Mouse (Mus musculus): Measurements from ENCODE around the gene Rxfp2. TPM values are rescaled to one million over a fixed set of nuclear protein-coding genes. Genes with fewer than 3 reads are reported as not detected.

Gene Rxfp2
- polyA plus RNA-seq, 1 experiment from 2014 or later, result 0.41 TPM

DNA sequence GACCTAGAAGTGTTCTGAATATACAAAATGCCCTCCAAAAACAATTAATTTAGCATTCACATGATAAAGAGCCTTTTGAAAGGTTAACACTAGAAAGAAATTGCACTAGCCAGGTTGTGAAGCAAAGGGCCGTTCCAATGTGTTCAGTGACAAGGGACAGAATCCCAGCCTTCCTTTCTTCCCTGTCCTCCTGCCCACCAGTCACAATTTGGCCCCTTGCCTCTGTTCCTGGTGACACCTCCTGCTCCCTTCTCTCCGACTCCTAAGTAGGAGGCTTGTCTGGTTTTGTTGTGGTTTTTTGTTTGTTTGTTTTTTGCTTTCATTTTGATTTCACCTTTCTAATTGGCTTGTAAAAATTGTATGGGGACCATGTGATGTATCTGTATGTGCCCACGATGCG lies 3.3 kb downstream of the Rxfp2 start:
- peaks cover 3% of the 10 kb centered on the region; the same call in 1 of the 2 replicates for H3K9me3 ChIP-seq
- H3K4me1 ChIP-seq, result 0 out of 2 replicates have a peak, but pooled peaks cover 7% of the 10 kb centered on the region
- 59% methylated on average over 4 of the region's 4 CpGs for WGBS
- no peak overlapping the region for H3K4me2 ChIP-seq (replicated peaks)
- peaks cover 25% of the 10 kb centered on the region for H3K27me3 ChIP-seq
- H3K9ac ChIP-seq, result no peak overlapping the region
- H3K27ac ChIP-seq, result no peak overlapping the region
- ATAC-seq (ENCODE audit: low FRiP score, low read depth), result no peak
- H3K36me3 ChIP-seq, result no peaks in the 10 kb centered on the region
- H3K4me3 ChIP-seq, result no peak overlapping the region

DNA sequence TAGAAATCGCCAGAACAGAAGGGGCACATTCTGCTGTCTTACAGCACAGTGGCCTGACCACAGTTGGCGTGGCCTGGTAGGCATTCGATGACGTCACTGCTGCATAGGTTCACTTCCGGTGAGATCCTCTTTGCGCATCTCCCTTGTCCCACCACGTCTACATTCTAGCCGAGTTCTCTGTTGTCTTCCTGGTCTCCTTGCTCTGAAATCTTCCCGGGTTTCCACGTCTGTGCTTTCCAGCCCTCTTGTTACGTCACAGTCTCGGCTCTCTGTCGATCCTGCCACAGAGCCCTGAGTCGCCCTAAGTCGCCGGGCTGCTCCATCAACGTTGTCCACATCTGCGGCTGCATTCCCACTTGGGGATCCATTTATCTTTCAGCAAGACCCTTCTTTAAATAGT lies 4.1 kb downstream of the Rxfp2 start:
- H3K4me2 ChIP-seq (replicated peaks), result no peak overlapping the region
- H3K4me3 ChIP-seq, result no peak overlapping the region
- H3K36me3 ChIP-seq, result no peaks in the 10 kb centered on the region
- H3K27me3 ChIP-seq, result peaks cover 24% of the 10 kb centered on the region
- no peak overlapping the region for H3K27ac ChIP-seq
- 0 out of 2 replicates have a peak, but pooled peaks cover 6% of the 10 kb centered on the region for H3K4me1 ChIP-seq
- H3K9ac ChIP-seq, result no peak overlapping the region
- 87% methylated on average over 18 of the region's 18 CpGs for WGBS
- no peak for ATAC-seq (ENCODE audit: low FRiP score, low read depth)
- peaks cover 3% of the 10 kb centered on the region; the same call in 1 of the 2 replicates for H3K9me3 ChIP-seq

DNA sequence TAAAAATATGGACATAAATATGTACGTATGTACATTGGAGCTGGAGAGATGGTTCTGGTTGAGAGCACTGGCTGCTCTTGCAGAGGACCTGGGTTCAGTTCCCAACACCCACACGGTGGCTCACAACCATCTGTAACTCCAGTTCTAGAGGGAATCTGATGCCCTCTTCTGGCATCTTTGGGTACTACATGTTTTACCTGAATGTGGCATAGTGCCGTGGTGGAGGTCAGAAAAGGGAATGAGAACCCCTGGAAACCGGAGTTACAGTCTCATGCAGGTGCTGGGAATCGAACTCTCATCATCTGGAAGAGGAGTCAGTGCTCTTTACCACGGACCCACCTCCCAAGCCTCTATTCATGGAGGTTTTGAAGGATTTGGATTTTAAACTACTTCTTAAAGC lies 5.0 kb downstream of the Rxfp2 start:
- Histone ChIP-seq H3K9me3 (peaks cover 3% of the 10 kb centered on the region; the same call in 1 of the 2 replicates), H3K36me3 (no peaks in the 10 kb centered on the region), H3K4me3 (no peak overlapping the region), H3K9ac (no peak overlapping the region), H3K4me2 (replicated peaks) (no peak overlapping the region), H3K27ac (no peak overlapping the region), H3K4me1 (0 out of 2 replicates have a peak, but pooled peaks cover 6% of the 10 kb centered on the region), H3K27me3 (peaks cover 15% of the 10 kb centered on the region)
- 91% methylated on average over 6 of the region's 6 CpGs for WGBS
- ATAC-seq (ENCODE audit: low FRiP score, low read depth), result no peak

DNA sequence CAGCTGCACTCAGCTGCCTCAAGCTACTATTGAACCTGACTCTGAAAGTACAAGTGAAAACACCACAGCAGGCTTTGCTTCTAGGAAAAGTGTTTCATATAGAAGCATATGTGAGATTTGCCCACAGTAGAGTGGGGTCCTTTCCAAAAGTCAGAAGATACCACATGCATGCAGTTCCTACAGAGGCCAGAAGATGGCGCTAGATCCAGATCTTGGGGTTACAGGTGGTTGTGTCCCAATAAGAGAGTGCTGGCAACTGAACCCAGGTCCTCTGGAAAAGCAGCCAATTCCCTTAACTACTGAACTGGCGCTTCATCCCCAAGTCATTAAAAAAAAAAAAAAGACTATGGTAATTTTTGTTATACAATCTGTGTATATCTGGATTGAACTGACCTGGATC lies 5.7 kb downstream of the Rxfp2 start:
- H3K9ac ChIP-seq, result no peak overlapping the region
- ATAC-seq (ENCODE audit: low FRiP score, low read depth), result no peak
- no peaks in the 10 kb centered on the region for H3K36me3 ChIP-seq
- H3K9me3 ChIP-seq, result peaks cover 3% of the 10 kb centered on the region; the same call in 1 of the 2 replicates
- H3K27ac ChIP-seq, result no peak overlapping the region
- WGBS, result 83% methylated on average over 2 of the region's 2 CpGs
- H3K4me1 ChIP-seq, result 0 out of 2 replicates have a peak, but pooled peaks cover 6% of the 10 kb centered on the region
- peaks cover 9% of the 10 kb centered on the region for H3K27me3 ChIP-seq
- no peak overlapping the region for H3K4me3 ChIP-seq
- no peak overlapping the region for H3K4me2 ChIP-seq (replicated peaks)

DNA sequence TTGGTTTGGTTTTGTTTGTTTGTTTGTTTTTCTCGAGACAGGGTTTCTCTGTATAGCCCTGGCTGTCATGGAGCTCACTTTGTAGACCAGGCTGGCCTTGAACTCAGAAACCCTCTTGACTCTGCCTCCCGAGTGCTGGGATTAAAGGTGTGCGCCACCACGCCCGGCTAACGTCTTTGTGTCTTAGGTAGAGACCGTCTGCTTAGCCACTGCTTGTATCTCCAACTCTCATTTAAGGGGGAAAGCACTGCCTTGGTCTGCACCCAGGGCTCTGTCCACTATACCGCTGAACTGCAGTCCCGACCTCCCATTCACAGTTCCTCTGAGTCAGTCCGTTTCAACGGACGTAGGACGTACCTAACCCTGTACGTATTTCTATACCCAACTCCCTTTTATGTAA lies 6.4 kb downstream of the Rxfp2 start:
- H3K9ac ChIP-seq, result no peak overlapping the region
- H3K27ac ChIP-seq, result no peak overlapping the region
- H3K4me1 ChIP-seq, result 0 out of 2 replicates have a peak, but pooled peaks cover 6% of the 10 kb centered on the region
- no peak overlapping the region for H3K4me2 ChIP-seq (replicated peaks)
- H3K27me3 ChIP-seq, result peaks cover 6% of the 10 kb centered on the region
- no peaks in the 10 kb centered on the region for H3K36me3 ChIP-seq
- no peak for ATAC-seq (ENCODE audit: low FRiP score, low read depth)
- 94% methylated on average over 14 of the region's 14 CpGs for WGBS
- H3K4me3 ChIP-seq, result no peak overlapping the region
- H3K9me3 ChIP-seq, result peaks cover 3% of the 10 kb centered on the region; the same call in 1 of the 2 replicates

- WGBS, result 89% methylated on average over 15 of the region's 15 CpGs
- Histone ChIP-seq H3K27me3 (0 out of 2 replicates have a peak, but pooled peaks cover 3% of the 10 kb centered on the region), H3K9ac (no peak overlapping the region), H3K4me2 (replicated peaks) (no peak overlapping the region), H3K36me3 (no peaks in the 10 kb centered on the region), H3K27ac (no peak overlapping the region), H3K4me3 (no peak overlapping the region), H3K4me1 (0 out of 2 replicates have a peak, but pooled peaks cover 6% of the 10 kb centered on the region), H3K9me3 (peaks cover 3% of the 10 kb centered on the region; the same call in 1 of the 2 replicates)
- no peak for ATAC-seq (ENCODE audit: low FRiP score, low read depth)
Observed at GRCm38 (mm10) chr5:150025326-150025725, 6.9 kb downstream of the Rxfp2 start.

DNA sequence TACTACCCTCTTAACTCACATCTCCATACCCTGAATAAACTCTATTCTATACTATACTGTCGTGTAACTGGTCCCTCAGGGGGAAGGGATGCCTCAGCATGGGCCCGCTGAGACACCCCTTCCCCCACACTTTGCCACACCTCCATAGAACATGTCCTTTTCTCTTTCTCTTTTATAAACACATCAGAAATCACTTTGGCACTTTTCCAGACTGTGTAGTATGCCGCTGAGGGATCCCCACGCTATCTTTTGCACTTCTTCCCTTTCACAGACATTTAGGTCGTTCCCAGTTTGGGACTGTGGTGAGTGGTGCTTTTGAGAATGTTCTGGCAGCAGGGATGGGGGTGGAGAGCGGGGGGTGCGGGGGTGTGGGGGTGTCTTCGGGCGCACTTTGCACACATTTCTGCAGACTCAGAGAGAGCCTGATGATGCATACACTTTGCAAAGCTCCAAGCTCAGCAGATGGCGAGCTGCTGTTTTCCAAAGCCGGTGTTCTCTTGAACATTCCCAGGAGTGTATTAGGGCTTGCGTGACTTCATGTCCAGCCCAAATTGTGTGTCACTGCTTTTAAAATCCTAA lies 8.1 kb downstream of the Rxfp2 start:
- H3K9me3 ChIP-seq, result peaks cover 3% of the 10 kb centered on the region; the same call in 1 of the 2 replicates
- WGBS, result 83% methylated on average over 12 of the region's 12 CpGs

GRCm38 (mm10) chr5:150031201-150031600 lies 12.7 kb downstream of the Rxfp2 start:
- Histone ChIP-seq H3K9ac (no peak overlapping the region), H3K27me3 (no peaks in the 10 kb centered on the region), H3K27ac (no peak overlapping the region), H3K4me3 (no peak overlapping the region), H3K9me3 (no peaks in the 10 kb centered on the region), H3K36me3 (no peaks in the 10 kb centered on the region), H3K4me1 (peaks cover 19% of the 10 kb centered on the region), H3K4me2 (replicated peaks) (no peak overlapping the region)
- WGBS, result 53% methylated on average over 6 of the region's 6 CpGs
- ATAC-seq (ENCODE audit: low FRiP score, low read depth), result no peak

More for the DNA sequence above, 8.1 kb downstream of the Rxfp2 start:
- Histone ChIP-seq H3K27ac (no peak overlapping the region), H3K4me1 (peaks cover 7% of the 10 kb centered on the region; the same call in 1 of the 2 replicates), H3K9ac (no peak overlapping the region), H3K36me3 (no peaks in the 10 kb centered on the region), H3K4me3 (no peak overlapping the region), H3K27me3 (0 out of 2 replicates have a peak, but pooled peaks cover 3% of the 10 kb centered on the region), H3K4me2 (replicated peaks) (no peak overlapping the region)
- ATAC-seq (ENCODE audit: low FRiP score, low read depth), result no peak

DNA sequence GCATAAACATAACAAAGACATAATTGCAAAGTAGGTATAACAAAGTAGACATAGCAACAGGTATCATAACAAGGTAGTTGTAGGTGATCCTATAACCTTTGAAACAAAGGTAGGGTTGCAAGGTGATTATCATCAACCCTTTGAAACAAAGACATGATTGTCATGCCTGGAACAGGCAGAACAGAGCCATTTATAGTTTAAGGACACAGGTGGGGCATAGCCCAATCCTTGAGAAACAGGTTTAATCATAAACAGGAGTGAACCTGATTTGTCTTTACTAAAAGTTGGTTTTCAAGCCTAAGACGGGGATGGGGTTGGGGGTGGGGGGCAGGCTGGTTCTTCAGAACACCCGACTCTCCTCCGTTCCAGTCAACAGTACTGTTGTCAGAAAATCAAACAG lies 13.2 kb downstream of the Rxfp2 start:
- Histone ChIP-seq H3K4me3 (no peak overlapping the region), H3K9me3 (no peaks in the 10 kb centered on the region), H3K27me3 (no peaks in the 10 kb centered on the region), H3K4me2 (replicated peaks) (no peak overlapping the region), H3K9ac (no peak overlapping the region), H3K36me3 (no peaks in the 10 kb centered on the region), H3K4me1 (peaks cover 19% of the 10 kb centered on the region), H3K27ac (no peak overlapping the region)
- no peak for ATAC-seq (ENCODE audit: low FRiP score, low read depth)
- 74% methylated on average over 3 of the region's 3 CpGs for WGBS

- no peak overlapping the region for H3K9ac ChIP-seq
- H3K27ac ChIP-seq, result no peak overlapping the region
- peak; percentile 80 for ATAC-seq (ENCODE audit: low FRiP score, low read depth)
- H3K4me1 ChIP-seq, result peaks cover 19% of the 10 kb centered on the region
- WGBS, result 28% methylated on average over 3 of the region's 3 CpGs
- H3K4me3 ChIP-seq, result no peak overlapping the region
- no peak overlapping the region for H3K4me2 ChIP-seq (replicated peaks)
- no peaks in the 10 kb centered on the region for H3K27me3 ChIP-seq
- no peaks in the 10 kb centered on the region for H3K9me3 ChIP-seq
- no peaks in the 10 kb centered on the region for H3K36me3 ChIP-seq
Observed at GRCm38 (mm10) chr5:150032075-150032492, 13.6 kb downstream of the Rxfp2 start.

- no peak for ATAC-seq (ENCODE audit: low FRiP score, low read depth)
- Histone ChIP-seq H3K9me3 (no peaks in the 10 kb centered on the region; the same call in 1 of the 2 replicates), H3K9ac (no peak overlapping the region), H3K36me3 (no peaks in the 10 kb centered on the region), H3K4me2 (replicated peaks) (no peak overlapping the region), H3K4me1 (peaks cover 19% of the 10 kb centered on the region), H3K27me3 (no peaks in the 10 kb centered on the region), H3K4me3 (no peak overlapping the region), H3K27ac (no peak overlapping the region)
- 85% methylated on average over 8 of the region's 8 CpGs for WGBS
Observed at GRCm38 (mm10) chr5:150036286-150036685, 17.8 kb downstream of the Rxfp2 start.

- 70% methylated on average over 4 of the region's 4 CpGs for WGBS
- no peak for ATAC-seq (ENCODE audit: low FRiP score, low read depth)
- no peak overlapping the region for H3K4me3 ChIP-seq
- no peaks in the 10 kb centered on the region for H3K36me3 ChIP-seq
- H3K4me1 ChIP-seq, result peaks cover 13% of the 10 kb centered on the region
- no peak overlapping the region for H3K4me2 ChIP-seq (replicated peaks)
- no peak overlapping the region for H3K27ac ChIP-seq
- H3K9me3 ChIP-seq, result no peaks in the 10 kb centered on the region; the same call in 1 of the 2 replicates
- H3K9ac ChIP-seq, result no peak overlapping the region
- no peaks in the 10 kb centered on the region for H3K27me3 ChIP-seq
Observed at GRCm38 (mm10) chr5:150036918-150037317, 18.4 kb downstream of the Rxfp2 start.

- WGBS, result 73% methylated on average over 2 of the region's 2 CpGs
- ATAC-seq (ENCODE audit: low FRiP score, low read depth), result no peak
- no peak overlapping the region for H3K4me3 ChIP-seq
Observed at GRCm38 (mm10) chr5:150044533-150044932, 26.1 kb downstream of the Rxfp2 start.

More at GRCm38 (mm10) chr5:150044533-150044932, 26.1 kb downstream of the Rxfp2 start:
- H3K27me3 ChIP-seq, result no peaks in the 10 kb centered on the region
- no peak overlapping the region for H3K4me2 ChIP-seq (replicated peaks)
- peaks cover 20% of the 10 kb centered on the region for H3K4me1 ChIP-seq
- H3K36me3 ChIP-seq, result no peaks in the 10 kb centered on the region
- H3K27ac ChIP-seq, result no peak overlapping the region
- peaks cover 6% of the 10 kb centered on the region for H3K9me3 ChIP-seq
- H3K9ac ChIP-seq, result no peak overlapping the region

All from limb, embryonic 13.5 days (tissue).